Mouse (Mus musculus): ENCODE data around the gene Zfp277. TPM values are rescaled to one million over a fixed set of nuclear protein-coding genes. Genes with fewer than 3 reads are reported as not detected.

Gene Zfp277
- polyA plus RNA-seq, 1 experiment from 2014 or later = 29.5 TPM

- no peaks in the 10 kb centered on the region for H3K27me3 ChIP-seq
- H3K36me3 ChIP-seq (ENCODE audit: poor library complexity, severe bottlenecking) = no peaks in the 10 kb centered on the region
- no peaks in the 10 kb centered on the region for H3K9me3 ChIP-seq (replicated peaks)
- H3K4me1 ChIP-seq = no peaks in the 10 kb centered on the region
- H3K9ac ChIP-seq = no peak overlapping the region
- H3K4me2 ChIP-seq = no peak overlapping the region
- H3K4me3 ChIP-seq = no peak overlapping the region
- H3K27ac ChIP-seq = no peak overlapping the region
- ATAC-seq = no peak
- 96% methylated on average over 3 of the region's 3 CpGs for WGBS
These were observed 114.2 kb downstream of the Zfp277 start for GRCm38 (mm10) chr12:40331467-40331866.

- no peak for ATAC-seq
- H3K9ac ChIP-seq = no peak overlapping the region
- WGBS = 62% methylated on average over 5 of the region's 5 CpGs
- no peaks in the 10 kb centered on the region for H3K9me3 ChIP-seq (replicated peaks)
- H3K27me3 ChIP-seq = no peaks in the 10 kb centered on the region
- no peak overlapping the region for H3K4me3 ChIP-seq
- H3K4me2 ChIP-seq = no peak overlapping the region
- H3K27ac ChIP-seq = no peak overlapping the region
- peaks cover 16% of the 10 kb centered on the region for H3K4me1 ChIP-seq
- no peaks in the 10 kb centered on the region for H3K36me3 ChIP-seq (ENCODE audit: poor library complexity, severe bottlenecking)
These were observed 118.6 kb downstream of the Zfp277 start for GRCm38 (mm10) chr12:40327012-40327660.

- Histone ChIP-seq H3K27me3 (no peaks in the 10 kb centered on the region), H3K9ac (no peak overlapping the region)
These were observed 120.1 kb downstream of the Zfp277 start for GRCm38 (mm10) chr12:40325582-40325981.

GRCm38 (mm10) chr12:40324819-40325218, 120.9 kb downstream of the Zfp277 start:
- no peak overlapping the region for H3K27ac ChIP-seq
- H3K4me1 ChIP-seq = peaks cover 16% of the 10 kb centered on the region
- H3K9me3 ChIP-seq (replicated peaks) = no peaks in the 10 kb centered on the region
- 0 out of 2 replicates have a peak overlapping the region, but pooled peaks have one; percentile 3 for H3K4me2 ChIP-seq
- H3K4me3 ChIP-seq = no peak overlapping the region
- no peaks in the 10 kb centered on the region for H3K27me3 ChIP-seq
- no peak for ATAC-seq
- no peaks in the 10 kb centered on the region for H3K36me3 ChIP-seq (ENCODE audit: poor library complexity, severe bottlenecking)
- WGBS = 20% methylated on average over 5 of the region's 5 CpGs
- H3K9ac ChIP-seq = no peak overlapping the region

More at GRCm38 (mm10) chr12:40325582-40325981, 120.1 kb downstream of the Zfp277 start:
- Histone ChIP-seq H3K9me3 (replicated peaks) (no peaks in the 10 kb centered on the region), H3K4me2 (no peak overlapping the region), H3K4me3 (no peak overlapping the region), H3K36me3 (ENCODE audit: poor library complexity, severe bottlenecking) (no peaks in the 10 kb centered on the region), H3K27ac (no peak overlapping the region), H3K4me1 (peaks cover 16% of the 10 kb centered on the region)
- 65% methylated on average over 5 of the region's 5 CpGs for WGBS
- no peak for ATAC-seq

- H3K27me3 ChIP-seq = no peaks in the 10 kb centered on the region
- H3K4me2 ChIP-seq = no peak overlapping the region
- H3K4me3 ChIP-seq = no peak overlapping the region
- no peaks in the 10 kb centered on the region for H3K4me1 ChIP-seq
- no peak overlapping the region for H3K27ac ChIP-seq
- WGBS = 94% methylated on average over 2 of the region's 2 CpGs
- ATAC-seq = no peak
- no peak overlapping the region for H3K9ac ChIP-seq
- H3K9me3 ChIP-seq (replicated peaks) = no peaks in the 10 kb centered on the region
- 0 out of 2 replicates have a peak, but pooled peaks cover 2% of the 10 kb centered on the region for H3K36me3 ChIP-seq (ENCODE audit: poor library complexity, severe bottlenecking)
These were observed 130.6 kb downstream of the Zfp277 start for GRCm38 (mm10) chr12:40315146-40315545.

GRCm38 (mm10) chr12:40303960-40304359, 141.7 kb downstream of the Zfp277 start:
- Histone ChIP-seq H3K9me3 (replicated peaks) (no peaks in the 10 kb centered on the region), H3K4me2 (no peak overlapping the region), H3K4me1 (peaks cover 10% of the 10 kb centered on the region), H3K27me3 (no peaks in the 10 kb centered on the region), H3K36me3 (ENCODE audit: poor library complexity, severe bottlenecking) (no peaks in the 10 kb centered on the region), H3K9ac (no peak overlapping the region), H3K4me3 (no peak overlapping the region), H3K27ac (no peak overlapping the region)
- ATAC-seq = peak; percentile 55; the same call in 1 of the 2 replicates
- 45% methylated on average over 6 of the region's 6 CpGs for WGBS

- Histone ChIP-seq H3K4me1 (peaks cover 2% of the 10 kb centered on the region), H3K27ac (no peak overlapping the region)
- WGBS = 92% methylated on average over 3 of the region's 3 CpGs
These were observed 147.1 kb downstream of the Zfp277 start for GRCm38 (mm10) chr12:40298636-40299035.

GRCm38 (mm10) chr12:40286539-40286938, 159.2 kb downstream of the Zfp277 start:
- Histone ChIP-seq H3K27ac (no peak overlapping the region), H3K4me1 (peaks cover 6% of the 10 kb centered on the region; the same call in 1 of the 2 replicates), H3K4me3 (no peak overlapping the region), H3K27me3 (no peaks in the 10 kb centered on the region), H3K36me3 (ENCODE audit: poor library complexity, severe bottlenecking) (no peaks in the 10 kb centered on the region), H3K9ac (no peak overlapping the region), H3K9me3 (replicated peaks) (peaks cover 13% of the 10 kb centered on the region), H3K4me2 (no peak overlapping the region)
- WGBS = 74% methylated on average over 4 of the region's 4 CpGs
- no peak for ATAC-seq

More at GRCm38 (mm10) chr12:40298636-40299035, 147.1 kb downstream of the Zfp277 start:
- ATAC-seq = no peak
- Histone ChIP-seq H3K9ac (no peak overlapping the region), H3K27me3 (no peaks in the 10 kb centered on the region), H3K4me3 (no peak overlapping the region), H3K9me3 (replicated peaks) (no peaks in the 10 kb centered on the region), H3K36me3 (ENCODE audit: poor library complexity, severe bottlenecking) (no peaks in the 10 kb centered on the region), H3K4me2 (no peak overlapping the region)

GRCm38 (mm10) chr12:40280596-40281325, 164.9 kb downstream of the Zfp277 start:
- Histone ChIP-seq H3K4me1 (no peaks in the 10 kb centered on the region), H3K9ac (no peak overlapping the region), H3K4me3 (no peak overlapping the region), H3K4me2 (no peak overlapping the region), H3K27me3 (no peaks in the 10 kb centered on the region), H3K27ac (no peak overlapping the region), H3K9me3 (replicated peaks) (no peaks in the 10 kb centered on the region), H3K36me3 (ENCODE audit: poor library complexity, severe bottlenecking) (no peaks in the 10 kb centered on the region)
- 88% methylated on average over 4 of the region's 4 CpGs for WGBS
- ATAC-seq = no peak

- no peaks in the 10 kb centered on the region for H3K36me3 ChIP-seq (ENCODE audit: poor library complexity, severe bottlenecking)
- ATAC-seq = no peak
- no peak overlapping the region for H3K9ac ChIP-seq
- H3K4me2 ChIP-seq = no peak overlapping the region
- no peak overlapping the region for H3K27ac ChIP-seq
- H3K4me1 ChIP-seq = no peaks in the 10 kb centered on the region
- 87% methylated on average over 3 of the region's 3 CpGs for WGBS
- H3K9me3 ChIP-seq (replicated peaks) = no peaks in the 10 kb centered on the region
- no peaks in the 10 kb centered on the region for H3K27me3 ChIP-seq
- H3K4me3 ChIP-seq = no peak overlapping the region
These were observed 168.1 kb downstream of the Zfp277 start for GRCm38 (mm10) chr12:40277581-40277980.

GRCm38 (mm10) chr12:40274931-40275330, 170.8 kb downstream of the Zfp277 start:
- H3K4me2 ChIP-seq = no peak overlapping the region
- no peaks in the 10 kb centered on the region for H3K9me3 ChIP-seq (replicated peaks)
- no peaks in the 10 kb centered on the region for H3K36me3 ChIP-seq (ENCODE audit: poor library complexity, severe bottlenecking)
- H3K27me3 ChIP-seq = no peaks in the 10 kb centered on the region
- no peak overlapping the region for H3K27ac ChIP-seq
- H3K9ac ChIP-seq = no peak overlapping the region
- no peak for ATAC-seq
- H3K4me1 ChIP-seq = no peaks in the 10 kb centered on the region
- no peak overlapping the region for H3K4me3 ChIP-seq

- H3K36me3 ChIP-seq (ENCODE audit: poor library complexity, severe bottlenecking) = no peaks in the 10 kb centered on the region
- no peak for ATAC-seq
- H3K4me2 ChIP-seq = no peak overlapping the region
- no peaks in the 10 kb centered on the region for H3K4me1 ChIP-seq
- 91% methylated on average over 4 of the region's 4 CpGs for WGBS
- no peak overlapping the region for H3K4me3 ChIP-seq
- no peaks in the 10 kb centered on the region for H3K27me3 ChIP-seq
- H3K9me3 ChIP-seq (replicated peaks) = no peaks in the 10 kb centered on the region
- no peak overlapping the region for H3K9ac ChIP-seq
- no peak overlapping the region for H3K27ac ChIP-seq
These were observed 172.4 kb downstream of the Zfp277 start for GRCm38 (mm10) chr12:40273339-40273738.
